Mouse (Mus musculus) splenic B cell, adult 2 months (primary cell): Measurements from ENCODE around the gene Pfkfb1.

Experiments
- DNase-seq: peaks from one replicate; pipeline ENCODE4 v3.0.0-alpha.2; 2011; ENCODE audit warnings: low read depth, low spot score
- H3K27me3 ChIP-seq: 2 replicates; pipeline ENCODE4 v1.6.1; 2012; ENCODE audit warnings: mild to moderate bottlenecking, low read length, moderate library complexity, mixed read lengths; ENCODE audit not compliant: control insufficient read depth, poor library complexity, insufficient read depth, severe bottlenecking
- H3K36me3 ChIP-seq: 2 replicates; pipeline ENCODE4 v1.6.1; 2012; ENCODE audit warnings: mild to moderate bottlenecking, low read length, moderate library complexity, mixed read lengths; ENCODE audit not compliant: control insufficient read depth, poor library complexity, insufficient read depth, severe bottlenecking

Gene Pfkfb1

GRCm38 (mm10) chrX:150588023-150588764, at the start of gene Pfkfb1:
Gene Pfkfb1 (plus strand): TSS chrX:150588229.
- Histone ChIP-seq H3K27me3 (no peaks in the 10 kb centered on the region), H3K36me3 (no peaks in the 10 kb centered on the region; the same call in 1 of the 2 replicates)
- DNase-seq: peak; percentile 68

DNA sequence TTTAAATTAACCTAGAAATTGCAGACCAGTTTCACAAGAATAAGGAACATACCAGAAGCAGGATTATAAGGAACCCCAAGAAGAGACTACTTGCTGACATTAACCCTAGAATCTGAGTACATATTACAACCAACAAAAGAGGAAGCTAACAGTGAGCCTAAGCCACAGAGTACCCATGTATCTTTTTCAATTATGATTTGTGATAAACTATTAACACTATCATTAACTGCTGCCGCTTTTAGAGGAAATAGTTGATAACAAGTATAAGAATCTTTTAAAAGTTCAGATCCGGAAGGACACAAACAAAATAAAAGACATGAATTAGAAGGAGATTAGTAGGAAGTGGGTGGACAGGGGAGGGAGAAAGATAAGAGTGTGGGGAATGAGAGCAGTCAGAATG, 47.9 kb upstream of the Pfkfb1 start:
- no peak for DNase-seq
- H3K27me3 ChIP-seq: no peaks in the 10 kb centered on the region
- no peaks in the 10 kb centered on the region for H3K36me3 ChIP-seq

- DNase-seq: no peak
- Histone ChIP-seq H3K36me3 (no peaks in the 10 kb centered on the region), H3K27me3 (no peaks in the 10 kb centered on the region)
Observed at GRCm38 (mm10) chrX:150541684-150542083, 46.3 kb upstream of the Pfkfb1 start.

DNA sequence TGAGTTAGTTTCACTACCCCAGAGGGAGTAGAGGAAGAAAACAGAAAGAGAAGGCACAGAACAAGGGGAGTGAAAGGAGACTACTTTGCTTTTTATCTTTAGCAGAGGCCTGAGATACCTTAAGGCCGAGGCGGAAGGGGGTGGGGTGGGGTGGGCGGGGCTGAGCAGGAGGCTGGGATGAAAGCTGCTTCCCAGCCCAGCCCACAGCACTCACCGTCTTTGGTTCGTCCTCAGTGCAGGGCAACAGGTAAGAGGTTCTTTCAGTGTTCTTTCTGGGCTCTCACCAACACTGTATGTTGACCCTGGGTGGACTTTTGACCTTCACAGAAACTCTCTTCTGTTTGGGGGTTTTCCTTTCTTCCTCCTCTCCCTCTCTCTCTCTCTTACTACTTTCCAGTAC, 40.8 kb upstream of the Pfkfb1 start, which contains the start of gene Alas2:
Alas2 (plus strand) TSS at position 137 of the 400 bp plus-strand sequence.
- no peaks in the 10 kb centered on the region for H3K36me3 ChIP-seq
- H3K27me3 ChIP-seq: no peaks in the 10 kb centered on the region

DNA sequence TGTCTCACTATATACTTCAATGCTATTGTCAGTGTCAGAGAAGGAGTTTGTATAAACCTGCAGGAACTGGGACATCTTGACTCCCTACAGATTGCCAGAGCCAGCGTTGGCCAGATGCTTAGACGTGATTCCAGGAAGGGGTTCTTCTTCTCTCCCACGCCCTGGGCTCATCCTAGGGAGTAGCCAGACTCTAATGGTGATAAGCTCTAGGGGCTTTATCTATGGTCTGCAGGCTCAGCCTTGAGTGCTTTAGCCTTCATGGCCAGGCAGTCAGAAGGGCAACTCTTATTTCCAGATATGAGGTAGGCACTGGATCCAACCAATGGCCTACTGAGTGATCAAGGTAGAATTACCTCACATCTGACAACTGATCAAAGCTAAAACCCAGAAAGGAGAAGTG, 38.4 kb upstream of the Pfkfb1 start:
- Histone ChIP-seq H3K27me3 (no peaks in the 10 kb centered on the region), H3K36me3 (no peaks in the 10 kb centered on the region)
- no peak for DNase-seq

More for the DNA sequence above, 40.8 kb upstream of the Pfkfb1 start, which contains the start of gene Alas2:
- DNase-seq: no peak

- Histone ChIP-seq H3K36me3 (no peaks in the 10 kb centered on the region), H3K27me3 (no peaks in the 10 kb centered on the region)
- no peak for DNase-seq
Observed at GRCm38 (mm10) chrX:150551986-150552385, 36.0 kb upstream of the Pfkfb1 start.

DNA sequence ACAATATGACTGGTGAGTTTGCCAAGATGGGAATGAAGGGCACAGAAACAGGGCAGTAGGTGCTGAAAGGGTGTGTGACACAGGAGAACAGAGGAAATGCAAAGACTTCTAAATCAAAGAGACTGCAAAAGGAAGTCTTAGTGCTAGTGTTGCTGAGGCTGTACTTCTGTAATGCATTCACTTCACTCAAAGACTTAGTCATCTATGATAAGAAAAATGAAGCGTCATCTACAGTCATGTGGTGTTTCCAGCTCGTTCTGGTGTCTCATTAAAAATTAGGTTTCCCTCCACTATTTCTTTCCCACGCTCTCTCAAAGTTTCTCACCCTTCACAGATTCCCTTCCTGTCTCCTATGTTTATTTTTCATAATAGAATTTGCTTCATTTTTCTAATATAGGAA, 34.0 kb upstream of the Pfkfb1 start:
- no peaks in the 10 kb centered on the region for H3K27me3 ChIP-seq
- DNase-seq: no peak
- no peaks in the 10 kb centered on the region for H3K36me3 ChIP-seq

DNA sequence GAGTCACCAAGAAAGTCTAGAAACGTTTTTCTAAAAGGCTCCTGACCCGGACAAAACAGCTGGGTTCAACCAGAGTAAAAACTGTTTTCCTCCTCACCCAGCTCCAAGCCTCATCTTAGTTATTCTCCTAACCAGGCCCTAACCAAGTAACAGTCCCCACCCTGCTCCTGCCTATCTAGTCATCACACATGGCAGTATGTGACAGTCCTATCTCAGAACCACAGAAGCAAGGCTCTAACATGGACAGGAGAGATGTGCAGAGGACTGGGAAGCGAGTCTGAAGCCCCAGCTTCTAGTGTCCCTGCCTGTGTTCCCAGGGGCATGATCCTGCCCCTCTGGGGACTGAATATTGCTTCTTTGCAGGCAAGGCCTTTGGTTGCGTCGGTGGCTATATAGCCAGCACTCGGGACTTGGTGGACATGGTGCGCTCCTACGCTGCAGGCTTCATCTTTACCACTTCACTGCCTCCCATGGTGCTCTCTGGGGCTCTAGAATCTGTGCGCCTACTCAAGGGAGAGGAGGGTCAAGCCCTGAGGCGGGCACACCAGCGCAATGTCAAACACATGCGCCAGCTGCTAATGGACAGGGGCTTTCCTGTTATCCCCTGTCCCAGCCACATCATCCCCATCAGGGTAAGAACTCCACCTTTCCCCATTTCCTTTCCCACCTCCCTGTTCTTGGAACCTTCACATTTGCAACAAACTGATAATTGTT, 23.2 kb upstream of the Pfkfb1 start:
- Histone ChIP-seq H3K27me3 (no peaks in the 10 kb centered on the region), H3K36me3 (no peaks in the 10 kb centered on the region)
- DNase-seq: no peak

DNA sequence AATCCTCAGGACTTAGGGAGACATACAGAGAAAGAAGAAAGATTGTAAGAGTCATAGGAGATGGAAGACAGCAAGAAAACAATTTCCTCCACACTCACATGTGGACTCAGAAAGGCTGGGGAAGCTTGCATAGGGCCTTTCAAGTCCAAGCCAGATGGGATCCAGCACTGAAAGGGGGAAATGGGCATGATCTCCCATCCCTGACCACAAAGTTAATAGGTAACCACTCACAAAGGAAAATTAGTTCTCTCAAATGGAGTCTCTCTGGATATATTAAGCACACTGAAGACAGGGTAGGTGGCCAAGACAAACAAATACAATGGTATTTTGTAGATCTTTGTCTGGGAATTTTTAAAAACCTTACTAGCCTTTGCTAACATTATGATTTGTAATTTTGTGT, 6.1 kb upstream of the Pfkfb1 start:
- no peak for DNase-seq
- Histone ChIP-seq H3K27me3 (no peaks in the 10 kb centered on the region), H3K36me3 (no peaks in the 10 kb centered on the region; the same call in 1 of the 2 replicates)

DNA sequence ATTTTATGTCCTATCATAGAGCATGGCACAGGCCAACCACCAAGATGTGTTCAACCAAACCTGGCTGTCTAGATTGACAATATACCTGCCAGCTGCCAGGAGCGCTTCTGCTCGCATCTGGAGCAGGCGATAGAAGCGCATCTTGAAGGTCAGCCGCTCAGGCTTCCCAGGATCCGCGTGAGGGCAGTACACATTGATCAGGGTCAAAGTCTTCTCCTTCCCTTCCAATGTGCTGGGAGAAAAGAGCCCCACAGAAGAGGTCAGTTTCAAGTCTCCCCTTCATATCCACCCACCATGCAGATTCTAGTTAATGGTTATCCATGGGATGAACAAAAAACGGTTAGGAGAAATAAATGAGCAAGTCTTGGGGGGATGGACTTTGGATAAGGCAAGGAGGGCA, 2.9 kb upstream of the Pfkfb1 start:
- DNase-seq: no peak
- Histone ChIP-seq H3K27me3 (no peaks in the 10 kb centered on the region), H3K36me3 (no peaks in the 10 kb centered on the region; the same call in 1 of the 2 replicates)

DNA sequence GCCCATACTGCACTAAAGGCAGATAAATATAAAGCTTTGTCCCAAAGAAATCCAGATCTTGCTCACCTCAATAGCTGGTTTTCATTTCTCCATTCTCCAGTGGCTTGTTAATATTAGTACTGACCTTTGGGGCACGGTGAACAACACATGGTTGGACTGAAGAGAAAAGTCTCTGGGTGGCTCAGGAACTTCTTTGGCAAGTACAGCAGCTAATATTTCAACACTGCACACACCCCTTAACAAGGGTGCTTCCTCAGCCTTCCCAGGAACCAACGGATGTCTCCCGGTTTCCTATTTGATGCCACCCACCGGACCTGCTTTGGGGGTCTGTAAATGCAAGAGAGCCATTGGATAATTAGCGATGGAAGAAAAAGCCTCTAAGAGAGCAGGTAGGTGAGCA, 1.7 kb downstream of the Pfkfb1 start, which contains the start of gene Apex2:
Apex2 (minus strand) TSS at position 173 of the 400 bp plus-strand sequence.
- H3K36me3 ChIP-seq: no peaks in the 10 kb centered on the region; the same call in 1 of the 2 replicates
- no peak for DNase-seq
- H3K27me3 ChIP-seq: no peaks in the 10 kb centered on the region

DNA sequence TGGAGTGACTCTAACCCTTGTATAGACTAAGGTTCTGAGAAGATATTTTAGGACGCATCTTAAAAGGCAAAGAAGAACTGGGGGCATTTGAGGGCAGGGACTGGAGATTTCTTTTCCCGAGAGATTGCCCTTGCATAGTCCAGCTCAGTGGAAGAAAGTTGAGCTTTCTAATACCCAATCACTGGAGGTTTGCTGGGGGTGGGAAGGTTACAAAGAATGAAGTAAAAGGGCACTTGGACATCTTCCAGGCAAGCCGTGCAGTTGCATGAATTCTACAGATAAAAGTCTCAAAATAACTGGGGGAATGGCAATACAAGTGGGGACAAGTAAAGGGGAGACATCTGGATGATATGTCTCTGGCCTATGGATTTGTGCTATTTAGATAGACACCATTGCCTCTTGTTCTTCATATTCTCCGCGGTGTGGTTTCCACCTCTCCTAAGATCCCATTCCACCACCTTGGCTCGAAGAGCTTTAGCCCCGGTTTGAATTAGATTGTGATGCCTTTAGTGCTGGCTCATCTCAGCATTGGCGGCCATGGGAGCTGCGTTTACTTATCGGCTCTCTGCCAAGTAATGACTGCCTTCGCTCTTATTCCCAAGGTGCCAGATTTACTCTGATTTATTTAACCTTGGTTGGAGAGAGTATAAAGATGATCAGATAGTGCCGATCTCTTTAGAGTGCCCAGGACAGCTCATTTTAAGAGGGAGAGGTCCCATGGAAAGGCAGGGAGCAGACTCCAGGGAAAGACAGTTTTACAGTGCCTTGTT, 5.4 kb downstream of the Pfkfb1 start:
- no peak for DNase-seq
- no peaks in the 10 kb centered on the region for H3K36me3 ChIP-seq

DNA sequence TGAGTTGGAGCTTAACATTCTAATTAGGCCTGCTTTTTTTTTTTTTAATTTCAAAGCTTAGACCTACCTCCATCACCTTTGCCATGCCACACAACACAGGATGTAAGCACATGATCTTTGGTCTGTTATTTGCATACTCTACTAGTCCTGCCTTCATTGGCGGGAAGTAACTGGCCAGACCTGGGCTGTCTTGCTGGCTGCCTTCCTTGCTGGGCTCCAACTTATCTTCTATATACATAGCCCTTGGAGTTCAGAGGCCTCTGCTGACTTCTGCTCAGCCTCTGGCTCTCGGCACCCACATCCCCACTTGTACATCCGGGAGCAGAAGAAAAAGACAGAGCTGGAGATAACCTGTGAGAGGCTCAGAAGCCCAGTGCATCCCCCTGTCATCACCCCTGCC, 6.1 kb downstream of the Pfkfb1 start:
- Histone ChIP-seq H3K36me3 (no peaks in the 10 kb centered on the region), H3K27me3 (no peaks in the 10 kb centered on the region)
- no peak for DNase-seq

More for the DNA sequence above, 5.4 kb downstream of the Pfkfb1 start:
- H3K27me3 ChIP-seq: no peaks in the 10 kb centered on the region

DNA sequence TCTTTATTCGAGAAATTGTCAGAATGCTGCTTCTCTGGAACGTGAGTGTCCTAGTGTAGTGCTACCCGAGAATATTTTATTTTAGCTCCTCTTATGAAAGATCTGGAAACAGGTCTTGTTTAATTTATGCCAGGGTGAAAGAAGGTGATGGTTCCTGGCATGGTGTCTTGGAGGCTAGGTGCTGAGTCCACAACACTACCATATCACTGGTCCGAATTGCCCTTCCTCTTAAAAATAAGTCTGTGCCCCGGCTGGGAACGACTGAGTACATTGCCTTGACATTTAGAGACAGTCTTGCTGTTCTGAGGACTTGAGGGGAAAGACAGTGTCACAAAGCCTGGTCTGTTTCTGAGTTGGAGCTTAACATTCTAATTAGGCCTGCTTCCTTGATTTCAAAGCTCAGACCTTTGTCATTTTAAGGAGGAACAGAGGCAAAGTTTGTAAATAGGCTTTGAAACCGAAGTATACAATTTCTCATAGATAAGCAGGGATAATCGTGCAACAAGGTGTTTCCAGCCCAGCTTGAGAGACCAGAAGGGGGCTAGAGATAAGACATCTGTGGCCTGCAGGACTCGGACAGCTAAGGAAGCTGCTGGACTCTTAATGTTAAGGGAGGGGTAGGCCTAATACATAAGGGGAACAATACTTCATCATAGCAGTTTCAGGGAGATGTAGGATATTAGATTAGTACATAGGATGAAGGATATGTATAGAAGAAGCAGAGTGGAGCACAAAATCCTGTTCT, 7.2 kb downstream of the Pfkfb1 start:
- Histone ChIP-seq H3K27me3 (no peaks in the 10 kb centered on the region), H3K36me3 (no peaks in the 10 kb centered on the region)
- no peak for DNase-seq
